In the genomic region with DNA sequence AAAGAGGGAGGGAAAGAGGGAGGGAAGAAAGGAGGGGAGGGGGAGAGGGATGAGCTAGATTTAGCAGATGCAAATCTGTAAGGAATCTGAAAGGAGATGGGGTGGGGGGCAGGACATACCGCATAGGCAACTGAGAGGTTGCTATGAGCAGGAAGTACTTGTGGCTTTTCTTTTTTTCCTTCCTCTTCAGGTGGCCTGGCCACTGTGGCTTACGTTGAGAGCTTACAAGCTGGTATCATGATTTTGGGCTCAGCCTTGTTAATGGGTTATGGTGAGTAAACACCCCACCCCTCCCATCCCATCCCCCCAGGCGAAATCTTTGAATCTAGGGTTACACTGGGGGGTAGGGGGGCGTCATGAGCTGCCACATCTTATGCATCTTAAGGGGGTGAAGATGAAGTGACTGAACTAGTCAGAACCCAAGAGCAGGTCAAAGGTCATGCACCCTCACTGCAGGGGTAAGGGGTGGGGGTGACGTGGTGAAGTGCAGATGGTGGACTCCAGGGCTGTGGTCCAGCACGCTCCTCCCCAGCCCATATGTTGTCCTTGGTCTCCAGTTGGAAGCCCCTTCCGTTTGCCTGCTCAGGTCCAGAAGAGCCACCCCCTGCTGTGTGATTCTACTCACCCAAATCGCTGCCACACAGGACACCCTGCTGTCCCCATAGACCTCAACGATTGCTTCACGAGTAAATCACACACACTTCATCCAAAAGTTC, we compare ENCODE assay signal across 22 mouse cellular contexts. TPM values are rescaled to one million over a fixed set of nuclear protein-coding genes. Genes with fewer than 3 reads are reported as not detected.
DNase-seq lines count a peak whose midpoint lies in the region; ATAC-seq lines count a peak whose summit lies in the region.
"Had no signal": no experiment of that assay in that cellular context is flagged by ENCODE, and none has a peak within 500 bp of the region (broad histone marks: within the 10 kb centered on the region; RNA-seq: fewer than 3 reads in every experiment).

No protein-coding gene starts in this region.

- H3K4me1 ChIP-seq in forebrain, embryonic 12.5 days: no peaks in the 10 kb centered on the region
- H3K4me1 ChIP-seq: embryonic facial prominence, embryonic 15.5 days; limb, embryonic 12.5 days; neural tube, embryonic 15.5 days had no signal

- H3K4me3 ChIP-seq in forebrain, embryonic 12.5 days (replicated peaks): no peak overlapping the region
- H3K4me3 ChIP-seq: embryonic facial prominence, embryonic 15.5 days; limb, embryonic 12.5 days; neural tube, embryonic 15.5 days had no signal

- H3K27me3 ChIP-seq in forebrain, embryonic 12.5 days: no peaks in the 10 kb centered on the region
- H3K27me3 ChIP-seq: embryonic facial prominence, embryonic 15.5 days; limb, embryonic 12.5 days; neural tube, embryonic 15.5 days had no signal

- H3K9me3 ChIP-seq in forebrain, embryonic 12.5 days: no peaks in the 10 kb centered on the region
- H3K9me3 ChIP-seq: embryonic facial prominence, embryonic 15.5 days; limb, embryonic 12.5 days; neural tube, embryonic 15.5 days had no signal

- H3K27ac ChIP-seq in forebrain, embryonic 12.5 days: no peak overlapping the region
- H3K27ac ChIP-seq: embryonic facial prominence, embryonic 15.5 days; limb, embryonic 12.5 days; neural tube, embryonic 15.5 days had no signal

- 48% methylated on average over 10 of the region's 10 CpGs for WGBS in forebrain, embryonic 12.5 days

- H3K4me2 ChIP-seq in forebrain, embryonic 12.5 days: no peak overlapping the region
- H3K4me2 ChIP-seq: embryonic facial prominence, embryonic 15.5 days; limb, embryonic 12.5 days; neural tube, embryonic 15.5 days had no signal

- no peak overlapping the region for H3K9ac ChIP-seq in forebrain, embryonic 12.5 days
- H3K9ac ChIP-seq: embryonic facial prominence, embryonic 15.5 days; limb, embryonic 12.5 days; neural tube, embryonic 15.5 days had no signal

- peak; percentile 27 for DNase-seq in left cerebral cortex, postnatal 4 days
- no peak for DNase-seq in left cerebral cortex, adult 8-10 months (ENCODE audit: low spot score in 2 of 2)
- peak; percentile 28 to 32 for DNase-seq in spleen, postnatal 36 days (ENCODE audit: low spot score in 2 of 2)
- no peak for DNase-seq in spleen, adult 12 weeks (ENCODE audit: low spot score)
- peak; percentile 2 for DNase-seq in Muller cell, postnatal 12 days (ENCODE audit: inconsistent ontology term)
- no peak for DNase-seq in adrenal gland, postnatal 25 days
- DNase-seq: adrenal gland, postnatal 10 days; heart, postnatal 4 days; kidney, postnatal 36 days; right cerebral cortex, adult 18-20 months; thymus, postnatal 36 days had no signal

- intact Hi-C loops in left cerebral cortex, postnatal 4 days (cut with DNase I): loop anchor here (10.0 kb wide), 1 partner anchor 227 kb away; no protein-coding TSS in a partner anchor

- peak; percentile 27; the same call in 1 of the 2 replicates for ATAC-seq in neutrophil, adult 5-6 weeks (ENCODE audit: extremely low read depth, insufficient number of reproducible peaks, low FRiP score, poor library complexity, severe bottlenecking)
- ATAC-seq in forebrain, embryonic 12.5 days (ENCODE audit: low FRiP score): no peak
- ATAC-seq: forebrain, embryonic 14.5 days; intestine, embryonic 16.5 days; midbrain, embryonic 16.5 days had no signal

- H3K36me3 ChIP-seq in forebrain, embryonic 12.5 days (replicated peaks): no peaks in the 10 kb centered on the region
- H3K36me3 ChIP-seq: embryonic facial prominence, embryonic 15.5 days; limb, embryonic 12.5 days; neural tube, embryonic 15.5 days had no signal

RNA-seq across cellular contexts. Expression of a gene that starts 24.0 kb away (rescaled TPM):
- not detected for total RNA-seq in left cerebral cortex, postnatal 4 days (2021)
- total RNA-seq in left cerebral cortex, adult 8-10 months (2022): under 1 TPM in 1 of 4 experiments, not detected in 3; 0.27 TPM
- total RNA-seq in neutrophil, adult 5-6 weeks (2017): 0.37 and 0.81 TPM in 2 replicates
- not detected in 2 replicates for total RNA-seq in adrenal gland, postnatal 25 days (2021)
- polyA plus RNA-seq in forebrain, embryonic 12.5 days (2016; fragmentation: Nextera tagmentation; extraction: Ambion mirVana): not detected in 2 replicates
- total RNA-seq: adrenal gland, postnatal 10 days; gastrocnemius, adult 8-10 months; heart, postnatal 4 days; layer of hippocampus, postnatal 14 days had no signal
- polyA plus RNA-seq: embryonic facial prominence, embryonic 15.5 days; forebrain, embryonic 14.5 days; intestine, embryonic 16.5 days; limb, embryonic 12.5 days; midbrain, embryonic 16.5 days; neural tube, embryonic 15.5 days had no signal

RNA-seq across cellular contexts. Expression of a gene that starts 35.4 kb away (rescaled TPM):
- not detected for total RNA-seq in left cerebral cortex, postnatal 4 days (2021)
- total RNA-seq in left cerebral cortex, adult 8-10 months (2022): not detected
- 76.5 and 79.1 TPM in 2 replicates for total RNA-seq in neutrophil, adult 5-6 weeks (2017)
- total RNA-seq in adrenal gland, postnatal 25 days (2021): not detected in 2 replicates
- polyA plus RNA-seq in forebrain, embryonic 12.5 days (2016; fragmentation: Nextera tagmentation; extraction: Ambion mirVana): not detected in 2 replicates
- total RNA-seq: gastrocnemius, adult 8-10 months; heart, postnatal 4 days; layer of hippocampus, postnatal 14 days had no signal
- polyA plus RNA-seq: cortical plate, adult 2 months; forebrain, embryonic 14.5 days had no signal

RNA-seq across cellular contexts. Expression of a gene that starts 37.8 kb away (rescaled TPM):
- total RNA-seq in left cerebral cortex, postnatal 4 days (2021): 1 to 10 TPM in 1 of 2 experiments, under 1 TPM in 1; 0.48 to 1.1 TPM
- total RNA-seq in left cerebral cortex, adult 8-10 months (2022): under 1 TPM; 0.41 to 0.91 (median 0.70) TPM
- 0.81 TPM in 1 of 2 replicates, not detected in the other for total RNA-seq in neutrophil, adult 5-6 weeks (2017)
- 1.3 and 2.2 TPM in 2 replicates for total RNA-seq in adrenal gland, postnatal 25 days (2021)
- polyA plus RNA-seq in forebrain, embryonic 12.5 days (2016; fragmentation: Nextera tagmentation; extraction: Ambion mirVana): 0.46 TPM in 1 of 2 replicates, not detected in the other
- total RNA-seq: gastrocnemius, adult 8-10 months; heart, postnatal 4 days had no signal
- polyA plus RNA-seq: forebrain, embryonic 14.5 days had no signal

RNA-seq across cellular contexts. Expression of a gene that starts 42.0 kb away (rescaled TPM):
- total RNA-seq in left cerebral cortex, postnatal 4 days (2021): 10 to 100 TPM in 1 of 2 experiments, 1 to 10 TPM in 1; 9.9 to 10.7 TPM
- 1 to 10 TPM; 1.5 to 3.0 (median 1.7) TPM for total RNA-seq in left cerebral cortex, adult 8-10 months (2022)
- total RNA-seq in neutrophil, adult 5-6 weeks (2017): 1.5 and 2.0 TPM in 2 replicates
- total RNA-seq in adrenal gland, postnatal 25 days (2021): 7.9 and 9.5 TPM in 2 replicates
- polyA plus RNA-seq in forebrain, embryonic 12.5 days (2016; fragmentation: Nextera tagmentation; extraction: Ambion mirVana): 31.3 and 33.3 TPM in 2 replicates

RNA-seq across cellular contexts. Expression of a gene that starts 45.3 kb away (rescaled TPM):
- 10 to 100 TPM; 39.2 to 59.6 TPM for total RNA-seq in left cerebral cortex, postnatal 4 days (2021)
- 100 to 1,000 TPM; 356 to 427 (median 392) TPM for total RNA-seq in left cerebral cortex, adult 8-10 months (2022)
- total RNA-seq in neutrophil, adult 5-6 weeks (2017): 66.8 and 75.6 TPM in 2 replicates
- 787 and 1,051 TPM in 2 replicates for total RNA-seq in adrenal gland, postnatal 25 days (2021)
- 7.6 and 7.8 TPM in 2 replicates for polyA plus RNA-seq in forebrain, embryonic 12.5 days (2016; fragmentation: Nextera tagmentation; extraction: Ambion mirVana)

Comparison
In these comparisons a context has a peak if more than half of its experiments do, and no peak if none do; other contexts are left out.
1. DNase-seq: peak in left cerebral cortex, postnatal 4 days (single experiment), spleen, postnatal 36 days (2 of 2) and Muller cell, postnatal 12 days (single experiment); none in left cerebral cortex, adult 8-10 months (0 of 2), spleen, adult 12 weeks (single experiment) and adrenal gland, postnatal 25 days (single experiment).
2. RNA of a gene that starts 35.4 kb away (total RNA-seq): 76.5 to 79.1 TPM in neutrophil, adult 5-6 weeks; not detected in left cerebral cortex, postnatal 4 days, not detected in adrenal gland, postnatal 25 days and not detected in left cerebral cortex, adult 8-10 months; every median in the first group is over 10 times any median in the second.